Mouse (Mus musculus): Measurements from ENCODE around the gene Has3.
"Not testable (repeated sequence)": the region's sequence is repeated elsewhere in the genome, so short reads cannot be mapped to it uniquely, and the experiment has no call there.

The Has3 gene

GRCm38 (mm10) chr8:106870051-106870450 lies at the start of gene Has3:
Gene Has3 (plus strand): TSS chr8:106870242.
- DNase-seq (ENCODE audit: low spot score in 2 of 2) = no peak

- DNase-seq (ENCODE audit: low spot score in 2 of 2) = no peak
Measured at GRCm38 (mm10) chr8:106820553-106821515, 49.2 kb upstream of the Has3 start.

GRCm38 (mm10) chr8:106828921-106829320 lies 41.1 kb upstream of the Has3 start:
- DNase-seq (ENCODE audit: low spot score in 2 of 2) = no peak

- no peak for DNase-seq (ENCODE audit: low spot score in 2 of 2)
Measured at GRCm38 (mm10) chr8:106829526-106830045, 40.5 kb upstream of the Has3 start.

- DNase-seq (ENCODE audit: low spot score in 2 of 2) = no peak
Measured at GRCm38 (mm10) chr8:106834899-106835298, 35.1 kb upstream of the Has3 start.

GRCm38 (mm10) chr8:106836525-106836924 lies 33.5 kb upstream of the Has3 start:
- DNase-seq (ENCODE audit: low spot score in 2 of 2) = peak; percentile 4 to 26

GRCm38 (mm10) chr8:106838803-106839202 lies 31.2 kb upstream of the Has3 start:
- DNase-seq (ENCODE audit: low spot score in 2 of 2) = no peak

- no peak for DNase-seq (ENCODE audit: low spot score in 2 of 2)
Measured at GRCm38 (mm10) chr8:106839209-106840001, 30.6 kb upstream of the Has3 start.

- DNase-seq (ENCODE audit: low spot score in 2 of 2) = no peak
Measured at GRCm38 (mm10) chr8:106850034-106850433, 20.0 kb upstream of the Has3 start.

- no peak for DNase-seq (ENCODE audit: low spot score in 2 of 2)
Measured at GRCm38 (mm10) chr8:106854534-106855241, 15.4 kb upstream of the Has3 start.

GRCm38 (mm10) chr8:106855242-106855562 lies 14.8 kb upstream of the Has3 start:
- no peak for DNase-seq (ENCODE audit: low spot score in 2 of 2)

GRCm38 (mm10) chr8:106862845-106863244 lies 7.2 kb upstream of the Has3 start:
- DNase-seq (ENCODE audit: low spot score in 2 of 2) = no peak

- no peak for DNase-seq (ENCODE audit: low spot score in 2 of 2)
Measured at GRCm38 (mm10) chr8:106865354-106865753, 4.7 kb upstream of the Has3 start.

GRCm38 (mm10) chr8:106870537-106871327 lies 690 bp downstream of the Has3 start:
- no peak for DNase-seq (ENCODE audit: low spot score in 2 of 2)

- DNase-seq (ENCODE audit: low spot score in 2 of 2) = no peak
Measured at GRCm38 (mm10) chr8:106871328-106871926, 1.4 kb downstream of the Has3 start.

- no peak for DNase-seq (ENCODE audit: low spot score in 2 of 2)
Measured at GRCm38 (mm10) chr8:106871931-106872371, 1.9 kb downstream of the Has3 start.

- no peak for DNase-seq (ENCODE audit: low spot score in 2 of 2)
Measured at GRCm38 (mm10) chr8:106872454-106873034, 2.5 kb downstream of the Has3 start.

- no peak for DNase-seq (ENCODE audit: low spot score in 2 of 2)
Measured at GRCm38 (mm10) chr8:106880121-106880707, 10.2 kb downstream of the Has3 start.

GRCm38 (mm10) chr8:106884094-106884493 lies 14.1 kb downstream of the Has3 start:
- DNase-seq (ENCODE audit: low spot score in 2 of 2) = not testable (repeated sequence)

Measured in natural killer cell, adult 2 months (primary cell).